14 mouse cellular contexts compared by ENCODE assay signal in the genomic region with DNA sequence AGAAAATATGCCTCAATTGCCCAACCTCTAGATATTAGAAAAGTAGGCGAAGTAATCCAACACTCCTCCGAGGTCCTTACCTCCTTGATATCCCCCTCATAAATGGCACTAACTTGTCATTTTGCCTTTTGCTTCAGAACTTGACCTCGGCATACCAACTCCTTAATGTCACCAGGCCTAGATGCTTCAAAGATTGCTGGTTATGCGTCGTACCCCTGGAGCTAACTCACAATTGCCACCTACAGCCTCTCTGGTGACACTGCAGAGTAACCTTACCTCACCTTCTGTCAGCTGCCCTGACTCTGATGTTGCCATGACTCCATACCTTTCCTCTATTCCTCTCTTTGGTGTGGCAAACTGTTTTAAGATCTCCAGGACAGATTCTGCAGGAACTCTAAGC. TPM values are rescaled to one million over a fixed set of nuclear protein-coding genes. Genes with fewer than 3 reads are reported as not detected.
DNase-seq lines count a peak whose midpoint lies in the region; ATAC-seq and TF ChIP-seq lines count a peak whose summit lies in the region.
"Had no signal": no experiment of that assay in that cellular context is flagged by ENCODE, and none has a peak within 500 bp of the region (broad histone marks: within the 10 kb centered on the region; RNA-seq: fewer than 3 reads in every experiment).

No protein-coding gene starts in this region.

- no peak overlapping the region for H3K4me3 ChIP-seq in heart, postnatal 0 days (ENCODE audit: low read depth, low read length)
- H3K4me3 ChIP-seq in midbrain, postnatal 0 days (ENCODE audit: low read depth, low read length), result no peak overlapping the region
- no peak overlapping the region for H3K4me3 ChIP-seq in midbrain, embryonic 10.5 days
- no peak overlapping the region for H3K4me3 ChIP-seq in bone marrow, adult 2 months (replicated peaks; ENCODE audit: control insufficient read depth, low read depth, low read length)
- no peak overlapping the region for H3K4me3 ChIP-seq in heart, embryonic 11.5 days (ENCODE audit: low read depth, low read length)
- H3K4me3 ChIP-seq: limb, embryonic 10.5 days had no signal

- no peak for ATAC-seq in heart, postnatal 0 days (ENCODE audit: insufficient read depth, low read depth)
- ATAC-seq in midbrain, postnatal 0 days (ENCODE audit: low FRiP score), result no peak
- no peak for ATAC-seq in heart, embryonic 11.5 days (replicated peaks; ENCODE audit: insufficient number of reproducible peaks, low FRiP score, low TSS enrichment)

- peak; percentile 33 for TF ChIP-seq CTCF in heart, postnatal 0 days (IDR thresholded peaks at IDR 0.05; ENCODE audit: low read depth)
- TF ChIP-seq CTCF in midbrain, postnatal 0 days (IDR thresholded peaks at IDR 0.05), result peak; percentile 25; the same call in 1 of the 2 replicates
- peak; percentile 34; the same call in 1 of the 2 replicates for TF ChIP-seq CTCF in bone marrow, adult 2 months (IDR thresholded peaks at IDR 0.05; ENCODE audit: control insufficient read depth, insufficient read depth, low read length)

- H3K36me3 ChIP-seq in heart, postnatal 0 days (replicated peaks; ENCODE audit: control insufficient read depth, insufficient read depth, low read length), result no peaks in the 10 kb centered on the region
- H3K36me3 ChIP-seq in midbrain, postnatal 0 days (ENCODE audit: insufficient read depth, low read length), result no peaks in the 10 kb centered on the region
- H3K36me3 ChIP-seq in midbrain, embryonic 10.5 days, result no peaks in the 10 kb centered on the region
- H3K36me3 ChIP-seq in heart, embryonic 11.5 days (ENCODE audit: control insufficient read depth, insufficient read depth, low read length), result no peaks in the 10 kb centered on the region
- H3K36me3 ChIP-seq: limb, embryonic 10.5 days had no signal

- DNase-seq in heart, postnatal 0 days (ENCODE audit: low spot score), result no peak
- DNase-seq in heart, adult 11 months, result no peak
- DNase-seq in midbrain, postnatal 0 days (ENCODE audit: low spot score), result no peak
- DNase-seq in midbrain, embryonic 10.5 days (ENCODE audit: low spot score), result no peak
- DNase-seq in spleen, postnatal 36 days (ENCODE audit: low spot score in 2 of 2), result no peak
- DNase-seq in right cerebral cortex, adult 18-20 months, result no peak
- DNase-seq: adrenal gland, postnatal 25 days had no signal

- no peaks in the 10 kb centered on the region for H3K27me3 ChIP-seq in heart, postnatal 0 days (ENCODE audit: control insufficient read depth, insufficient read depth, low read length)
- no peaks in the 10 kb centered on the region for H3K27me3 ChIP-seq in midbrain, postnatal 0 days (ENCODE audit: insufficient read depth, low read length)
- no peaks in the 10 kb centered on the region for H3K27me3 ChIP-seq in midbrain, embryonic 10.5 days (ENCODE audit: low read depth, poor library complexity, severe bottlenecking)
- no peaks in the 10 kb centered on the region for H3K27me3 ChIP-seq in heart, embryonic 11.5 days (ENCODE audit: control insufficient read depth, insufficient read depth, low read length)

- peaks cover 8% of the 10 kb centered on the region for H3K4me1 ChIP-seq in heart, postnatal 0 days (ENCODE audit: control insufficient read depth, insufficient read depth)
- no peaks in the 10 kb centered on the region for H3K4me1 ChIP-seq in midbrain, postnatal 0 days (ENCODE audit: insufficient read depth, low read length)
- peaks cover 20% of the 10 kb centered on the region for H3K4me1 ChIP-seq in midbrain, embryonic 10.5 days
- peaks cover 2% of the 10 kb centered on the region; the same call in 1 of the 2 replicates for H3K4me1 ChIP-seq in bone marrow, adult 2 months (ENCODE audit: control insufficient read depth, insufficient read depth, low read length)
- H3K4me1 ChIP-seq in heart, embryonic 11.5 days (ENCODE audit: control insufficient read depth, insufficient read depth, low read length), result peaks cover 10% of the 10 kb centered on the region

- no peak for TF ChIP-seq EP300 in heart, postnatal 0 days (IDR thresholded peaks at IDR 0.05; ENCODE audit: low read depth)

- no peak for TF ChIP-seq POLR2A in bone marrow, adult 2 months (IDR thresholded peaks at IDR 0.05; ENCODE audit: borderline replicate concordance, control insufficient read depth, low read depth, low read length)

- no peak overlapping the region for H3K27ac ChIP-seq in heart, postnatal 0 days (ENCODE audit: low read depth)
- H3K27ac ChIP-seq in midbrain, postnatal 0 days (ENCODE audit: low read depth, low read length), result no peak overlapping the region
- no peak overlapping the region for H3K27ac ChIP-seq in midbrain, embryonic 10.5 days (replicated peaks)
- no peak overlapping the region for H3K27ac ChIP-seq in bone marrow, adult 2 months (ENCODE audit: control insufficient read depth, insufficient read depth, low read depth, low read length, poor library complexity)
- H3K27ac ChIP-seq in heart, embryonic 11.5 days (ENCODE audit: low read depth, low read length), result no peak overlapping the region
- H3K27ac ChIP-seq: limb, embryonic 10.5 days; macrophage had no signal

- no peak overlapping the region for H3K4me2 ChIP-seq in heart, postnatal 0 days (ENCODE audit: low read depth, low read length)
- H3K4me2 ChIP-seq in midbrain, postnatal 0 days (ENCODE audit: low read depth, low read length, poor library complexity, severe bottlenecking), result no peak overlapping the region
- H3K4me2 ChIP-seq in heart, embryonic 11.5 days, result no peak overlapping the region

- no peak overlapping the region for H3K9ac ChIP-seq in heart, postnatal 0 days (replicated peaks; ENCODE audit: low read depth, low read length)
- no peak overlapping the region for H3K9ac ChIP-seq in midbrain, postnatal 0 days (replicated peaks; ENCODE audit: low read length, poor library complexity, severe bottlenecking)
- H3K9ac ChIP-seq in heart, embryonic 11.5 days (ENCODE audit: low read depth, low read length), result no peak overlapping the region

- 42% methylated on average over 5 of the region's 5 CpGs for WGBS in heart, postnatal 0 days
- WGBS in midbrain, postnatal 0 days, result 64% methylated on average over 5 of the region's 5 CpGs
- WGBS in midbrain, embryonic 10.5 days, result 65% methylated on average over 5 of the region's 5 CpGs
- WGBS in bone marrow, adult 2 months, result 35% methylated on average over 5 of the region's 5 CpGs
- WGBS in heart, embryonic 11.5 days (ENCODE audit: insufficient replicate concordance), result 46% methylated on average over 5 of the region's 5 CpGs

- H3K9me3 ChIP-seq in heart, postnatal 0 days (replicated peaks; ENCODE audit: control insufficient read depth, low read length), result no peaks in the 10 kb centered on the region
- no peaks in the 10 kb centered on the region for H3K9me3 ChIP-seq in midbrain, postnatal 0 days (ENCODE audit: low read length)
- no peaks in the 10 kb centered on the region for H3K9me3 ChIP-seq in midbrain, embryonic 10.5 days (replicated peaks)
- no peaks in the 10 kb centered on the region for H3K9me3 ChIP-seq in heart, embryonic 11.5 days (replicated peaks; ENCODE audit: control insufficient read depth, low read length)
- H3K9me3 ChIP-seq: G1E; limb, embryonic 10.5 days had no signal

RNA-seq across cellular contexts. Expression of a gene that starts 2.7 kb away (rescaled TPM):
- 12.6 and 21.4 TPM in 2 replicates for total RNA-seq in heart, postnatal 0 days (2014; rRNA removed; ENCODE audit: low replicate concordance)
- 9.6 and 9.8 TPM in 2 replicates for polyA plus RNA-seq in heart, postnatal 0 days (2015; fragmentation: Nextera tagmentation; extraction: Ambion mirVana)
- total RNA-seq in midbrain, postnatal 0 days (2014; rRNA removed), result 16.9 and 21.7 TPM in 2 replicates
- 10.0 and 10.7 TPM in 2 replicates for polyA plus RNA-seq in midbrain, postnatal 0 days (2015; fragmentation: Nextera tagmentation; extraction: Ambion mirVana)
- polyA plus RNA-seq in midbrain, embryonic 10.5 days (2016; fragmentation: Nextera tagmentation; extraction: Ambion mirVana), result 27.5 and 28.7 TPM in 2 replicates
- 3.6 and 4.3 TPM in 2 replicates for polyA plus RNA-seq in bone marrow, adult 2 months (2011; ENCODE audit: insufficient read depth, insufficient read length, low replicate concordance, missing spikeins)
- polyA plus RNA-seq in heart, embryonic 11.5 days (2014; fragmentation: Nextera tagmentation; extraction: Ambion mirVana), result 15.1 and 17.4 TPM in 2 replicates

RNA-seq across cellular contexts. Expression of a gene that starts 32.5 kb away (rescaled TPM):
- total RNA-seq in heart, postnatal 0 days (2014; rRNA removed; ENCODE audit: low replicate concordance), result 17.9 and 18.5 TPM in 2 replicates
- polyA plus RNA-seq in heart, postnatal 0 days (2015; fragmentation: Nextera tagmentation; extraction: Ambion mirVana), result 5.3 and 6.4 TPM in 2 replicates
- total RNA-seq in midbrain, postnatal 0 days (2014; rRNA removed), result 36.2 and 48.2 TPM in 2 replicates
- 23.3 and 26.3 TPM in 2 replicates for polyA plus RNA-seq in midbrain, postnatal 0 days (2015; fragmentation: Nextera tagmentation; extraction: Ambion mirVana)
- 19.8 and 25.7 TPM in 2 replicates for polyA plus RNA-seq in midbrain, embryonic 10.5 days (2016; fragmentation: Nextera tagmentation; extraction: Ambion mirVana)
- not detected in 2 replicates for polyA plus RNA-seq in bone marrow, adult 2 months (2011; ENCODE audit: insufficient read depth, insufficient read length, low replicate concordance, missing spikeins)
- polyA plus RNA-seq in heart, embryonic 11.5 days (2014; fragmentation: Nextera tagmentation; extraction: Ambion mirVana), result 8.9 and 9.0 TPM in 2 replicates
- total RNA-seq: G1E; hematopoietic stem cell, adult 5-6 weeks had no signal

RNA-seq across cellular contexts. Expression of a gene that starts 33.9 kb away (rescaled TPM):
- not detected in 2 replicates for total RNA-seq in heart, postnatal 0 days (2014; rRNA removed; ENCODE audit: low replicate concordance)
- polyA plus RNA-seq in heart, postnatal 0 days (2015; fragmentation: Nextera tagmentation; extraction: Ambion mirVana), result not detected in 2 replicates
- total RNA-seq in midbrain, postnatal 0 days (2014; rRNA removed), result not detected in 2 replicates
- not detected in 2 replicates for polyA plus RNA-seq in midbrain, postnatal 0 days (2015; fragmentation: Nextera tagmentation; extraction: Ambion mirVana)
- 0.12 and 0.19 TPM in 2 replicates for polyA plus RNA-seq in midbrain, embryonic 10.5 days (2016; fragmentation: Nextera tagmentation; extraction: Ambion mirVana)
- 4.2 TPM in 1 of 2 replicates, not detected in the other for polyA plus RNA-seq in bone marrow, adult 2 months (2011; ENCODE audit: insufficient read depth, insufficient read length, low replicate concordance, missing spikeins)
- not detected in 2 replicates for polyA plus RNA-seq in heart, embryonic 11.5 days (2014; fragmentation: Nextera tagmentation; extraction: Ambion mirVana)
- total RNA-seq: adrenal gland, postnatal 25 days; gastrocnemius, postnatal 4 days; hematopoietic stem cell, adult 5-6 weeks had no signal
- polyA plus RNA-seq: macrophage had no signal
